Mouse (Mus musculus) cortical plate, adult 2 months (tissue): ENCODE measurements around the gene Dis3l2. TPM values are rescaled to one million over a fixed set of nuclear protein-coding genes. Genes with fewer than 3 reads are reported as not detected.

Source experiments
- H3K27ac ChIP-seq: fragments of 200-500 bp; 2 replicates; pipeline ENCODE4 v1.5.1; 2012; ENCODE audit warnings: low read length, control low read depth, inconsistent platforms; ENCODE audit not compliant: insufficient read depth
- H3K4me1 ChIP-seq: fragments of 200-500 bp; 2 replicates; pipeline ENCODE4 v1.6.1; 2011; ENCODE audit warnings: low read length; ENCODE audit not compliant: control insufficient read depth, insufficient read depth
- H3K4me3 ChIP-seq: fragments of 200-500 bp; 2 replicates; pipeline ENCODE4 v1.5.1; 2011; ENCODE audit warnings: mild to moderate bottlenecking, low read length, control low read depth; ENCODE audit not compliant: insufficient read depth
- CTCF ChIP-seq: fragments of 200-500 bp; IDR thresholded peaks from 2 replicates; pipeline ENCODE4 v1.5.1; 2011; ENCODE audit warnings: mild to moderate bottlenecking, control low read depth, low read length; ENCODE audit not compliant: insufficient read depth; ENCODE audit errors: extremely low read depth
- POLR2A ChIP-seq: fragments of 200-500 bp; IDR thresholded peaks from 2 replicates; pipeline ENCODE4 v1.6.1; 2011; ENCODE audit warnings: mild to moderate bottlenecking, low read length, control low read depth; ENCODE audit not compliant: insufficient read depth; ENCODE audit errors: extremely low read depth
- polyA plus RNA-seq: library from polyadenylated mRNA; depleted of rRNA; stranded (reverse); fragments of >200 nt; gene quantifications from 2 replicates; pipeline ENCODE4 v1.2.3, GENCODE M21; 2012

Dis3l2 gene
- polyA plus RNA-seq, 1 experiment: 22.7 TPM

DNA sequence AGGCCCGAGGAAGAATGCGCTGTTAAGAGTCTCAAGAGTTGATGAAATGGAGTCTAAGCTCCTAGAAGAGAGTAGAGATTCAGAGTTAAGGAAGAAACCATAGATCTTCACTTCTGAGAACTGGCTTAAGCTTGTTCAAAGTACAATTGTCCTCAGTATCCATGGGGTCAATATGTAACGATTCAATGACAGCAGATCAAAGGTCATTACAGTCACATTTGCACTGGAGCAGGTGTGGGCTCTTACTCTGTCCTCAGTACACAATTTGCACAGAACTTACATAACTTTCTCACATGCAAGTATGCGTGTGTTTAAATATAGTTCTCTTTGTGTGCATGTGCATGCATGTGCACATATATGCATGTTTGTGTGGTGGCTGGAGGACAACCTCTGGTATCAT lies 9.4 kb downstream of the Dis3l2 start:
- Histone ChIP-seq H3K4me3 (no peak overlapping the region), H3K4me1 (no peaks in the 10 kb centered on the region; the same call in 1 of the 2 replicates), H3K27ac (no peak overlapping the region)
- TF ChIP-seq CTCF (no peak), POLR2A (no peak)

DNA sequence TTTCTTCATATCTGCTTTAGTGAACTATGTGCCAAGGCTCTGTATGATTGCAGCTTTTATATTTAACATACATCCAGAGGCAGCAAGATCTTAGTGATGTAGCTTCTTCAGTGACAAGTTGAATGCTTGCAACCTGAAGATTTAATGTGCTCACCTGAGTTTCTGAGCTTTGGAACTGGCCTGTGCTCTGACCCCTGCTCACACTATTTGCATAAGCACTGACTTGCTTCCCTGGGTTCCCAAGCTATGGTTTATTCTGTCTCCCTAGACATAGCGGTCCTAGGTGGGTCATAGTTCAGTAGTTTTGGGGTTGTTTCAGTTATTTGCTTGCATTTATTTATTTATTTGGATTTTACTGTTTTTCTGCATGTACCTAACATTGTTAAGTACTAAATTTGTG lies 14.6 kb downstream of the Dis3l2 start:
- H3K27ac ChIP-seq: no peak overlapping the region
- TF ChIP-seq POLR2A (no peak), CTCF (no peak)
- peaks cover 2% of the 10 kb centered on the region; the same call in 1 of the 2 replicates for H3K4me1 ChIP-seq
- H3K4me3 ChIP-seq: no peak overlapping the region

GRCm38 (mm10) chr1:86719391-86719790 lies 15.8 kb downstream of the Dis3l2 start:
- TF ChIP-seq POLR2A (no peak), CTCF (no peak)
- Histone ChIP-seq H3K4me1 (peaks cover 2% of the 10 kb centered on the region; the same call in 1 of the 2 replicates), H3K27ac (no peak overlapping the region), H3K4me3 (no peak overlapping the region)

DNA sequence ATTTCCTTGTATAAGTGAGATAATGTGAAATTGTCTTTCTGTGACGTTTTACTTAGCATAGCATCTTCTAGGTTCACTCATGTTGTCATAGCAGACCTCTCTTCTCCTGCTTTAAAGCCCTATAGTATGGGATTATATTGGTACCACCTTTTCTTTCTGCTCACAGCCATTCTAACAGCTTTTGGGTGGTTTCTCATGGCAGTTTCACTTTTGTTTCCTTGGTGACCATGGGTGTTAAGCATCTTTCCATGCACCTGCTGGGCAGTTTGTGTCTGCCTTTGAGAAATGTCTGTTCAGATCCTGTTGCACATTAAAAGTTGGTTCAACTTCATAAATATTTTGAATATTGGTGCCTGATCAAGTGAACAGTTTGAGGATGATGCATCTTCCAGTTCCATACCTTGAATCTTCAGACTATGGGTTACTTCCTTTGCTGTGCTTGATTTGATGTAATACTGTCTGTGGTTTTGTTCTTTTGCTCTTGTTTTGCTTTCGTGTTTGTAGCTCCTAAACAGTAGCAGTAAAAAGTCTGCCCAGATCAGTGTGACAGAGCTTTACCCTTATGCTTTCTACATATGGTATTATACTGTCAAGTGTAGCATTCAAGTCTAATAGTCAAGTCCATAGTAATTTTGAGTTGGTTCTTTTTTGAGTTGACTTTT lies 29.7 kb downstream of the Dis3l2 start:
- TF ChIP-seq POLR2A (no peak), CTCF (no peak)

GRCm38 (mm10) chr1:86736414-86736813 lies 32.8 kb downstream of the Dis3l2 start:
- no peak overlapping the region for H3K27ac ChIP-seq
- no peaks in the 10 kb centered on the region for H3K4me1 ChIP-seq
- no peak overlapping the region for H3K4me3 ChIP-seq
- TF ChIP-seq CTCF (no peak), POLR2A (no peak)

More for the DNA sequence above, 29.7 kb downstream of the Dis3l2 start:
- H3K4me3 ChIP-seq: no peak overlapping the region
- H3K27ac ChIP-seq: no peak overlapping the region
- H3K4me1 ChIP-seq: no peaks in the 10 kb centered on the region

- no peak for TF ChIP-seq POLR2A
- Histone ChIP-seq H3K4me3 (no peak overlapping the region), H3K27ac (no peak overlapping the region), H3K4me1 (no peaks in the 10 kb centered on the region)
Measured at GRCm38 (mm10) chr1:86742896-86743295, 39.3 kb downstream of the Dis3l2 start.

DNA sequence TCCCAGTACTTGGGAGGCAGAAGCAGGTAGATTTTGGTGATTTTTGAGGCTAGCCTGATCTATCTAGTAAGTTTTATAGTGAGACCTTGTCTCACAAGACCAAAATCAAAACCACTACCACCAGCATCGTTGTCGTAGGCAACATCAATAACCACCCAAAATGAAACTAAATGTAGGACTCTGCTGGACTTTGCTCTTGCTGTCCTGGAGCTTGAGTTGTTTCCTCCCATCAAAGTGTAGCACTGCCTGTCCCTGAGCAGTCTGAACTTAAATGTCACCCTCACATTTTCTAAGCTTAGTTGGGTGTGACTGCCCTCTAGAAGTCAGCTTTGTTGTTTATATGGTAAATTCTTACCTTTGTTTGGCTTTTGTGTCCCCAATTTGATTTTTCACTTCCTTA lies 43.4 kb downstream of the Dis3l2 start:
- Histone ChIP-seq H3K4me3 (no peak overlapping the region), H3K4me1 (no peaks in the 10 kb centered on the region), H3K27ac (no peak overlapping the region)
- no peak for TF ChIP-seq POLR2A
- no peak for TF ChIP-seq CTCF

DNA sequence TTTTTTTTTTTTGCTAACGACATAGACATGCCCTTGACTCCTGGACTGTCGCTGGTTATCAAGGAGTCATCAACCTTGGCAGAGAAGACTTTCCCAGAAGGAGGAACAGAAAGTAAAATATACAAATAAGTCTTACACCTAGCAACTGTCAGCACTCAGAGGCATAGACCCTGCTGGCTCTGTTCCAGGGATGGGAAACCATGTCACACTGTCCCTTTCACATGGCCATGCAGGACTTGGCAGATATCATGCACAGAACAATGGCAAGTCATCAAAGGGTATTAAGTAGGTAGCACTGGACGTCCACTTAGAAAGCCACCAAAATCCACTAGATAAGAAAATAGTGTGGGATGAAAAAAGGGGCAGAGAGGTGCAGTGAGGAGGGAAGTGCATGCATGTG lies 46.5 kb downstream of the Dis3l2 start:
- TF ChIP-seq POLR2A: no peak
- TF ChIP-seq CTCF: no peak
- Histone ChIP-seq H3K27ac (no peak overlapping the region), H3K4me3 (no peak overlapping the region), H3K4me1 (no peaks in the 10 kb centered on the region)

DNA sequence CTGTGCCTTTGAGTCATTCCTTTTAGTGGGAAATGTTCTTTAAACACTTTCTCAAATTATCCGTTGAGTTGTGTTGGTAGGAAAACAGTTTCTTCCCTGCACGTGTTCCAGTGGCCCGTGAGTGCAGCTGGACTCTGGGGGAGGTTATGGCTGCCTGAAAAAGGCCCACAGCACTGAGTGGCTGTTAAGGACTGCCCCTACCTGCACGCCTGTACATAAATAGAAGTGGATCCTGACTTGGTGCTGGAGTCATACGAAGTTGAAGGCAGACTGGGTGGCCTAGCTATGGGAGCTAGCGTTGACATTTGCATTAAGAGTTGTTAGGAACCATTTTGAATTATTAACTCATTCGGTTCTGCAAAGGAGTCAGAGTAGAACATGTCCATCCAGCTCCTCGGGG lies 49.8 kb downstream of the Dis3l2 start:
- no peaks in the 10 kb centered on the region for H3K4me1 ChIP-seq
- no peak for TF ChIP-seq CTCF
- no peak for TF ChIP-seq POLR2A
- no peak overlapping the region for H3K4me3 ChIP-seq
- H3K27ac ChIP-seq: no peak overlapping the region

- TF ChIP-seq POLR2A: no peak
- TF ChIP-seq CTCF: no peak
- no peak overlapping the region for H3K4me3 ChIP-seq
Measured at GRCm38 (mm10) chr1:86754335-86754734, 50.7 kb downstream of the Dis3l2 start.

More at GRCm38 (mm10) chr1:86754335-86754734, 50.7 kb downstream of the Dis3l2 start:
- Histone ChIP-seq H3K27ac (no peak overlapping the region), H3K4me1 (no peaks in the 10 kb centered on the region)
